Mouse (Mus musculus): ENCODE measurements around the gene Phrf1. TPM values are rescaled to one million over a fixed set of nuclear protein-coding genes. Genes with fewer than 3 reads are reported as not detected.

Phrf1 gene
- total RNA-seq, 2 experiments from 2014 or later, result 76.9 to 78.8 TPM

DNA sequence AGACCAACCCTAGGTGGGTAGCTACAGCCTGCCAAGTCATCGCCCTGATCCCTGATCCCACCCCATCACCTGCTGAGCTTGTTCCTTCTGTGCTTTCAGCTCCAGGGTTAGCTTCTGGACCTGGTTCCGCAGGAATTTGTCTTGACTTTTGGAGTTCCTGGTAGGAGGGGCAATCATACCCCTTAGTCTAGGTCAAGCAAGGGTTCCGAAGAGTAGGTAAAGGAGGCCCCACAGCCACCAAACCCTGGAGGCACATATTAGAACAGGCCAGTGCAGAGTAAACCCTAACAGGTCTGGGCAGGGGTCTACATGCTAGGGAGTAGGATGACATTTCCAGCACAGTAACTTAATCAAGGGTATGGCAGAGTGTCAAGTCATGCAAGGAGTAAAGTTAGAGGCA lies 15.5 kb upstream of the Phrf1 start:
- DNase-seq (ENCODE audit: low spot score in 2 of 2), result no peak

DNA sequence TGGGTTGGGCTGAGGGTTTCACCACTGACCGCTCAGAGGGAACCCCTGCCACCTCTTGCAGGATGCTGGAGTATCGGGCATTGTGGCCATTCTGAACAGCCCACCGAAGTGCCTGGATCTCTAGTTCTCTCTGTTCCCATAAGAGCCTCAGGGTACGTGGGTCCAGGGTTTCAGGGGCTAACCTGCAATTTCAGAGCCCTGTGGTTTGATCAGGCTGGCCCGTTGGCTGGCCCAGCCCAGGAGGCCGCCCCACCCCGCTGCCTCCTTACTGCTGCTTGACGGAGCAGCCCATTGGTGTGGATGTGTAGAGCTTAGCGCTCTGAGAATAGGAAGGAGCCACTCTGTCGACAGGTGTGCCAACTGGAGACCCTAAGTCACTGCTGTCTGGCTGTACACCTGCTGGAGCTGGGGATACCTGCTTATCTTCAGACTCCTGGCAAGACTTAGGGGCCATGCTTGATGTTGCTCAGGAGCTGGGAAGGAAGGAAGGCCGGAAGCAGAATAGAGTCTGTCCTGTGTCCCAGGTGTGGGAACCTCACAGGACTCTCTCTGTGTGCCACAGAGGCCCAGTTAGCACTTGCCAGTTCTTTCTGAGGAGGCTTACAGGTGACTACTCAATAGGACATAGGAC lies 14.9 kb upstream of the Phrf1 start, which contains the start of gene Lmntd2:
Gene Lmntd2, minus strand, starts transcription at position 476 of the 631 bp plus-strand sequence.
- DNase-seq (ENCODE audit: low spot score in 2 of 2), result no peak

DNA sequence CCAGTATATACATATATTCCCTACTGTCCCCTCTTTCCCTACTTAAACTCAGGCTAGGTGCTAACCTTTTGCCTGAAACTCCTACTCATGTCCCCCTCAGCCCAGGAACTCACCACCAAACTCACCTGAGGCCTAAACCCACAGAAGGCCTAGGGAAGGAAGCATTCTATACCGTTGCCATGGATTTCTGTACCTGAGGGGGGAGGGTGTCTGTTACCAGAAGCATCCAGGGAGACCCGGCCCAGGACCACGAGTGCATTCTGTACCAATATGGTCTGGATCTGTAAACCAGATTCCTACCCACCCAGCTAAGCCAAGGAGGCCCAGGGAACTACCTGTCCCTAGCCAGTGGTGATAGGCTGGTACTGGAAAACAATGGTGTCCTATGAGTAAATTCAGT lies 14.3 kb upstream of the Phrf1 start:
- no peak for DNase-seq (ENCODE audit: low spot score in 2 of 2)

DNA sequence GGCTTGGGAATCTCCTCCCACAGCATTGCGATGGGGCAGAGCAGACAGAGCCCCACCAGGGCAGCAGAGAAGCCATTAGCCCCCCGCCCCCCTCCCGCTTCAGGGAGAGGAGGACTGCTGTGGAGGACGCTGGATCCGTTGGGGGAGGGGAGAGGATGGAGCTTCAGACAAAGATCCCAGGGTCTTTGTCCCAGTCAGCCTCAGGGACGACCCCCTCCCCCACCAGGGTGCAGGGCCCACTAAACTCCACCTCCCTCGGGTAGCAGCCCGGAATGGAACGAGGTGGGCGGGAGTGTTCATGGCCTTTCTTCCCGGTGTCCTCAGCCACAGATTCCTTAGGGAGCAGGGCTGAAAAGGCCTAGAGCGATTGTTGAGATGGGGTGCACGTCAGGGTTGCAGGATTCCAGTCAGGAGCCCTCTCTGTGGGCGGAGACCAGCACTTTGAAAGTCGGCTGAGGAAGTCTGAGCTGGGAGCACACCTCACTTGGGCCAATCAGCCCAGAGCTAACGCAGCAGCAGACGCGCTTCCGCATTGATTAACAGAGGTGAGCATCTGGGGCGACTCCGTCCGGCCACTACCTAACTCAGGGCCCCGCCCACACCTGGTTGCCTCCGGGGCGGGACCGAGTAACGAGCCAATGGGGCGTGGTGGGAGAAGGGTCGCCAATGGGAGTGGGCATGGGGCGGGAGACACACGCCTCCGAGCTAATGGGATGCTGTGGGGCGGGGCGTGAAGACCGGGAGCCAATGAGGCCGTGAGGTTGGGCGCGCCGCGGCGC lies 13.3 kb upstream of the Phrf1 start, which contains the start of gene Rassf7:
Gene Rassf7, plus strand, starts transcription at position 760 of the 779 bp plus-strand sequence.
- peak; percentile 68 to 79 for DNase-seq (ENCODE audit: low spot score in 2 of 2)

DNA sequence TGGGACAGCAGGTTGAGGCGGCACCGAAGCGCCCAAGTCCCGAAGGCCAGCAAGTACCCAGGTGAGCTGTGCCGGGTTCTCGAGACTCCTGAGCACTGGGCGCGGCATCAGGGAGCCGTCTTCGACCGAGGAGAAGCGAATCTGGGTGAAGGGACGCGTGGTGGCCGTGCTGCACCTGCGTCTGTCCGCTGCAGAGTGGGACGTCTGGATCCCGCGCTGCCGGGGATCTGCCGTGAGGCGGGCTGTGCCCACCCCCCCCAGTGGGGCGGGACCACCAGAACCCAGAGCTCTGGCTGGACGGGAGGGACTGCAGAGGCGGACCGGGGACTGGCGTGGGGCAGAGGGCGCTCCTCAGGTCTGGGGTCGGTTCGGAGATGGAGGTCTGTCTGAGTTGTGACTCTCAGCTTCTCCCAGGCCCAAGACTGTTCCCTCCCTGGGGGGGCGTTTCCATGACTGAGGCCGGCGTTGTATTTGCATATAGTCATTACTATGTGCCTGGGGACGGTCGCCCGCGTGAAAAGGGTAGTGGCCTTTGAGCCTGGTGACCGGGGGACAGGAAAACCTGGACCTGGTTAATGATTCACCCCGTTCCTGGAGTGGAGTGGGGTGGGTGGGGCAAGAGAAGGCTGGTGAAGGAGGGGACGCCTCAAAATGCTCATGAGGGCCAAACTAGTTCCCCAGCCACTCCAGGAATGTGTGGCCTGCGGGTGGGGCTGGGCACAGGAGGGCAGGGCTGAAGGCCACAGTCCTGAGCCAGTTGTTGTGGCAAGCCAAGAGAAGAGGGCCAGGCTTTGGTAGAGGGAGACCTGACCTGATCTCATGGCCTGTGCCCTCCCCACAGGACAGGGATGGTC lies 12.5 kb upstream of the Phrf1 start:
- no peak for DNase-seq (ENCODE audit: low spot score in 2 of 2)

DNA sequence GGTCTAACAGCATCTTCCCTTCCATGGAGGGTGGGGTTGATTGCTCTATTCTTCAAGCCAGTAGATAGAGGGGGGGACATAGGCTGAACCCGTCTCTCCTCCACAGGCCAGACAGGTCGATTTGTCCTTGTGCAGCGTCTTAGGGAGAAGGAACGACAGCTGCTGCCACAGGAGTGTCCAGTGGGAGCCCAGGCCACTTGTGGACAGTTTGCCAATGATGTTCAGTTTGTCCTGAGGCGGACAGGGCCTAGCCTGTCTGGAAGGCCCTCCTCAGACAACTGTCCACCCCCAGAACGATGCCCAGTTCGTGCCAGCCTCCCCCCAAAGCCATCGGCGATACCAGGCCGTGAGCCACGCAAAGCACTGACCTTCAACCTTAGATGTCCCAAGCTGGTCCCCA lies 11.7 kb upstream of the Phrf1 start:
- DNase-seq (ENCODE audit: low spot score in 2 of 2), result no peak

DNA sequence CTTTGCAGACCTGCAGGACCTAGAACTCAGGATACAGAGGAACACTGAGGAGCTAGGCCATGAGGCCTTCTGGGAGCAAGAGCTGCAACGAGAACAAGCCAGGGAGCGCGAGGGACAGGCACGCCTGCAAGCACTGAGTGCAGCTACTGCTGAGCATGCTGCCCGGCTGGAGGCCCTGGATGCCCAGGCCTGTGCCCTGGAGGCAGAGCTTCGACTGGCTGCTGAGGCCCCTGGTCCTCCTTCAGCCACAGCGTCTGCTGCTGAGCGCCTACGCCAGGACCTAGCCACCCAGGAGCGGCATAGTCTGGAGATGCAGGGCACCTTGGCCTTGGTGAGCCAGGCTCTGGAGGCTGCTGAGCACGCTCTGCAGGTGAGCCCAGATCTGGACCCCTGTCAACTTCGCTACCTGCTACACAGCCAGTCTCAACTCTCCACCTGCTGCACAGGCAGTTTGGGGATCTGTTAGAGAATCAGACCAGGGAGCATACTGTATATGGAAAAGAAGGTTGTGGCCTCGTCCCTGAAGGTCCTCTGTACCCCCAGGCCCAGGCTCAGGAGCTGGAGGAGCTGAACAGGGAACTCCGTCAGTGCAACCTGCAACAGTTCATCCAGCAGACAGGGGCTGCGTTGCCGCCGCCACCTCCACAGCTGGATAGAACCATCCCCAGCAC lies 11.1 kb upstream of the Phrf1 start:
- no peak for DNase-seq (ENCODE audit: low spot score in 2 of 2)

DNA sequence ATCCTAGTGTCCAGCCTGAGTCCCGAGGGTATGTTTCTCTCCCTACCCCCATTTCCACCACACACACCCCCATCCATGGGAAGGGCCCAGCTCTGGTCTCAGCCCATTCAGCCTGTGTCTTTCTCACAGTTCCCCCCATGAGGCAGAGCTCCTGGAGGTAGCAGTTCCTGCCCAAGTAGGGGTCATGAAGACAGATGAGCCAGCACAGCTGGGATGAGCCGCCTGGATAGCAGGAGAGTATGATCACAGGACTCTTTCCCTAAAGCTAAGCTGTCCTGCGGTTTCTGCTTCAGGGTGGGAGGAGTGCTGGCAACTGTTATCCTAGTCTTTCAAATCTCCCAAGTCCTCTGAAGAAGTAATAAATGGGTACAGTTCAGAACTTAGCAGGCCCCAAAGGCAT lies 10.4 kb upstream of the Phrf1 start:
- no peak for DNase-seq (ENCODE audit: low spot score in 2 of 2)

DNA sequence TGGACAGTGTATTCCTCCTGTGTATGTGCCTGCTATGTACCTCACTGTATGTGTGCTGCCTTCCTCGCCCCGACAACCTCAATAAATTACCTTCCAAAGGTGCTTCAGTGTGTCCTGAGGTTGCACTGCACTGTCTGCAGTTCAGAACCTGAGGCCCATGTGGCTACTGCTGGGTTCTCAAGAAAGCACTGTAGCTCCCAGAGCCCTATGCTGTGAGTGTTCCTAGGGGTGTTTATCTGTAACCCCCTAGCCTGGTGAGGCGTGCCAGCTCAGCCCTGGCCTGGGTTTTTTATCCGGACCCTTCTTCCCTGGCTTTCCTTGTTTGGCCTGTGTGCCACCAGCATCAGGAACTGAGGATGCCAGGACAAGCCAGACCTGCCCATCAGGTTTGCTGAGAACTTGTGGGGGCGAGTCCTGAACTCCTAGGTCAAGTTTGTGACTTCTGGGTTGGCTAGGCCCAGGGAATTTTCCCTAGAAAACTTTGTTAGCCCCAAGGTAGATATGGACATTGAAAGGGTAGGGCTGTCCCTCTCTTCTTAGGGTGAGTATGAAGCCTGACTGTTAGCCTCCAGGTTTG lies 9.9 kb upstream of the Phrf1 start:
- no peak for DNase-seq (ENCODE audit: low spot score in 2 of 2)

DNA sequence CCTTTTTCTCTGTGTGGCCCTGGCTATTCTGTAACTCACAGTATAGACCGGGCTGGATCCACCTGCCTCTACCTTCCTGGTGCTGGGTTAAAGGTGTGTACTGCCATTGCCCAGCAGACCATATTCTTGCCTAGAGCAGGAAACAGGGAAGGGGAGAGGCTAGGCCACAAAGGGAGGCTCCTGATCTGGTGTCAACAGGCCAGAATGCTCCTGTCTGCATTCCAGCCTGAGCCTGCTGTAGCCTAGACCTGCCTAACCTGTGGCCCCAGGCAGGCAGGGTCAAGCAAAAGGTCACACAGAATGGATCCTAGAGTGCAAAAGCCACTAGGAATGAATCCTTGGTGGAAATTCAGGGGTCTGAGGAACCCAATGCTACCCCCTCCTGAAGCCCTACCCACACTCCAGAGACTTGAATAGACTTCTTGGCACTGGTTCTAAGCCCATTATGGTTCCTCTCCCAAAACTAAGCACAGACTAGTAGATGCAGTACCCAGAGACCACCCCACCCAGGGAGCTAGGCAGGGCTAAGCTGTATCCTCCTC lies 9.0 kb upstream of the Phrf1 start:
- DNase-seq (ENCODE audit: low spot score in 2 of 2), result no peak

DNA sequence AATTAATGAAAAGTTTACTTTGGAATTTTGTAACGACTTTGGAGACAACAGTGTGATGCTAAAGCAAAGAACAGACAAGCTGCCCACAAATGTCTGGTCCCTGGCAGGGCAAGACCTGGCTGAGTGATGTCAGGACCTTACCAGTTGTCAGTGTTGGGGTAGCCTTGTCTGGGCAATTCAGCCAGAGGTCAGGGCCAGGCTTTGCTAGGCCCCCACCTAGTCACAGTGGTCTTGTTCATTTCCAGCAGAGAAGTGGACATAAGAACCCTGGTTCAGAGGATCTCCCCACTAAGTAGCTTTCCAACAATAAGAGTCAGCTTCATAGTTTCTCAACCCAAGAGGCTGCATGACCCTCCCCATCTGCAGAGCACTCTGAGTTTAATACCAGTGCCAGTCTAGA lies 8.2 kb upstream of the Phrf1 start:
- no peak for DNase-seq (ENCODE audit: low spot score in 2 of 2)

DNA sequence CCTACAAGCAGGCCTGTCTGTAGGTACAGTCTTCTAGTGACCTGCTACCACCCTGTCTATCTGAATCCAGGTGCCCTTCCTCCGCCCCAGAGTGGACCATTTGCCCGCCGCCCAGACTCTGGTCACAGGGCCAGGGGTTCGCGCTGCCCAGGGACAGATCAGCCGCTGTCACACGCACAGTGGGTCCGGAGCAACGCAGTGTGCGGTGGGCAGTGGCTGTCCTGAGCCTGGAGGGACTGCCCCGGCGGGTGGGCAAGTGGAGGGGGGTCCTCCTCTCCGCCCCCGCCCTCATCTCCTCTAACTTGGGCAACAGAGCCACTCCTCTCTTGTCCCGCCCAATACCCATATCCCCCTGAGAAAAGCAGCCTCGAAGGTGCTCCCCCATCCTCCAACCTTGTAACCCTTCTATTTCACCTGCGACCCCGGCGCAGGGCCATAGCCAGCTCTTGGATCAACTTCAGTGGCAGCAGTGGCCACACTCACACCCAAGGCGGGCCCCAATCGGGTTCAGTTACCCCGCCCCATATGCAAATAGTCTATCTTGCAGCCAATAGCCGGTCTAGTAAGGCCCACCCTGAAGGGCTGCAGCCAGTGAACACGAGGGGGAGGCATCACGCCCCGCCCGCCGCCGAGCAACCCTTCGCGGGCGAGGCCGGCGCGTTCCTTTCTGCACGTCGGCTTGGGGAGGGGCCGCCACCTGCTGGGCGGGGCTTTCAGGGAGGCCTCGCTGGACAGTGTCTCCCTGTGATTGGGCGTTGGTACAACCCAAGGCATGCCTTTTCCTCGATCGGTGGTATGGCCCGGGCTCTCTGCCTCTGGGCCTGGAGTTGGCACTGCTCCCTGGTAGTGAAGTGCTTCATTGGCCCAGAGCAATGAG lies 7.1 kb upstream of the Phrf1 start:
- peak; percentile 90 to 94 for DNase-seq (ENCODE audit: low spot score in 2 of 2)

DNA sequence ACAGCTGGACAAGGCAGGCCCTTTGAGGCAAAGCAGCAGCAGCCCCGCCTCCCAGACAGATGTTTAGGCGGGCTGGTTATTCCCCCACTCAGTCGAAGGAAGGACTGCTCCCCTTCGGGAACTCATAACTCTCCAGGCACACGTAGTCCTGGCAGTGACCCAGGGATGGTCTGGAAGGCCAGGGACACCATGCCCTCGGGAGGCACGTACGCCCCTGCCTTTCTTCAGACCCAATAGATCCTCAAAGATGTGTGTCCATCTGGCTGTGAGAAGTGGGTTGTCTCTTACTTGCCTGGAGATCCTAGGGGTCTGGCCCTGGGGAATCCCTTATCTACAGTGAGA lies 6.5 kb upstream of the Phrf1 start:
- DNase-seq (ENCODE audit: low spot score in 2 of 2), result no peak

DNA sequence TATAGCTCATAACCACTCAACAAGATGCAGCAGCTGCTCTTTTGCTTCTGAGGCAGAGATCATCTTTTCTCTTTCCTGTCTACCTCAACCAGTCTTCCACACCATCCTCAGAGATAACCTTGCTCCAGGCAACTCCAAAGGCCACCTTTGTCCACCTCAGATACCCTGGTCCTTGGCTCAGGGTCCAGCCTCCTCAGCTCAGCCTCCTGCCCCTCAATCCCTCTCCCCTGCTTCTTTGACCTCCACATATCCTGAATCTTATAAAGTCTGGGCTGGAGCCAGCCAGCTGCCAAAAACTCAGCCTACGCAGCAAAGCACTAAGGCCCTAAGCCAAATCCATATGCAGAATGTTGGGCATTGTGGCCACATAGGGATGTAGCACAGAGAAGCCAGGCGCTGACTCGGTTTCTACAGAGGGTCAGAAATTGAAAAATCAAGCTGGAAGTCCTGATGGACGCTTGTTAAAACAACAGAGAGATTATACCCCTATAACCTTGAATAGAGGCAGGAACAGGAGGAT lies 5.8 kb upstream of the Phrf1 start:
- DNase-seq (ENCODE audit: low spot score in 2 of 2), result no peak

DNA sequence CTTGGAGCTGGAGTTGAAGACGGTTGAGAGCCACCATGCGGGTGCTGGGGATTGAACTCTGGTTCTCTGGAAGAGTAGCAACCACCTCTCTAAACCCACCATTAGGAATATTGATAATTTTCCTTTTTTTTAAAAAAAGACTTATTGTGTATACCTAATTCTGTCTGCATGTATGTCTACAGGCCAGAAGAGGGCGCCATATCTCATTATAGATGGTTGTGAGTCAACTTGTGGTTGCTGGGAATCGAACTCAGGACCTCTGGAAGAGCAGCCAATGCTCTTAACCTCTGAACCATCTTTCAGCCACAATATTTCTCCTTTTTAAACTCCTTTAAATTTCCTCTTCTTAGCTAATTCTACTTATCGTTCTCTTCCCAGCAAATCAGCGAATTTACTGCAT lies 2.0 kb upstream of the Phrf1 start:
- DNase-seq (ENCODE audit: low spot score in 2 of 2), result no peak

DNA sequence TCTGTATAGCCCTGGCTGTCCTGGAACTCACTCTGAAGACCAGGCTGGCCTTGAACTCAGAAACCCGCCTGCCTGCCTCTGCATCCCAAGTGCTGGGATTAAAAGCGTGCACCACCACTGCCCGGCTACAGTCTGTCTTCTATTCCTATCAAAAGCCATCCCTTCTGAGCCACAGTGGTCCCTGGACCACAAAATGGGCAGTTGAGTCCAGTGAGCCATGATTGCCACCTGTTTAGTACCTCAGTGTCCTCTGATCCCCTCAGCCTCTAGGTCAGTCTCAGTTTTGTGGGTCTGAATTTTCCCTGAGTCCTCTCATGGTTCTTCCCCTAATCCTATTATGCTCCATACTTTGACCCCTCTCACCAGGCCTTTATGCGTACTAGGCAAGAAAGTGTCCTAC lies 788 bp upstream of the Phrf1 start:
- no peak for DNase-seq (ENCODE audit: low spot score in 2 of 2)

DNA sequence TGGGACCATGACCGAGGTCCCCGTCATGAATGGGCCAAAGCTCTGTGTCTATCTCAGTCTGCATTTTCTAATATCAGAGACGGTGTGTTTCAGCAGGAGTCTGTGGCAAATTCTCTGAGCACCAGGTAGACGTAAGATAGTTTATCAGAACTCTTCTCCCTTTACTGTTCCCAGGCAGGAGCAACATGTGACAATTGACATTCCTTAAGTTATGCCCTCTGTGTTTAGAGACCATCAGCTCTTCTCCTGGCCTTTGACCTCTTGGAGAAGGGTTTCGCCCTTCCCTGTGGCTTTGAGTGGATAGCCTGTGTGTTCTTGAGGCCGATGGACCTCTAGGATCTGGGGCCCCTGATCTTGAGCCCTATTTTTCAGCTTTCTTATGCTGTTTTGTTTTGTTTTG lies 1.1 kb downstream of the Phrf1 start:
- DNase-seq (ENCODE audit: low spot score in 2 of 2), result no peak

DNA sequence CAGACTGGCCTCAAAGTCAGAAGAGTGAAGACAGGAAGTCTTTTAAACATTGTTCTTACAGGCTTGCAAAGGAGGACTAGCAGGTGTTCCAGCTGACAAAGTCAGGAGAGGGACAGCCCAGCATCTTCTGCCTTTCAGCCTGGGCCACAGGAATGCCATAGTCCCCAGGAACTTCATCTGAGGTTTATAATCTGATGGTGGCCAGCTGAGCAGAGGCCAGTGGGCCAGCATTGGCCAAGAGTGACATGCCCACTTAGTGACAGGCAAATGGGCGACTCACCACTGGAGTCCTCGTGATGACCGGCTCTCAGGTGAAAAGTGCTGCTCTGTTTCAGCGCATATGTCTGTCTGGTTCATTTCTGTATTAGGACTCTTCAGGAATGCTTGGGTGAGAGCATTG lies 2.0 kb downstream of the Phrf1 start:
- DNase-seq (ENCODE audit: low spot score in 2 of 2), result no peak

DNA sequence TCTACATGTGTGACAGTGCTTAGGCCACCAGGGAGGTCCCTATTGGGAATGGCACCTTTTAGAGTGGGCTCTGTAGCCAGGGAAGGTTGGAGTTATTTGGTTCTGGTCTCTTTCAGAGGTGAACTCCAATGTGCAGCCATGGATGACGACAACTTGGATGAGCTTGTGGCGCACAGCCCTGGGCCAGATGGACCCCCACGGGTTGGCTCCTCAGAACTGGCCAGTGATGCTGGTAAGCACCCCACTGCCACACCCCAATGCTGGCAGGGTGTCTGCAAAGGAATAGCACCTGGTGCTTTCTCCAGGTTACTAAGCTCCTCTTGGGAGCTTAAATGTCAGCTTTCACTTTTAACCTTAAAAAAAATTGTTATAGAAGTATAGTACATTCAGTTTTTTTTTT lies 2.5 kb downstream of the Phrf1 start:
- no peak for DNase-seq (ENCODE audit: low spot score in 2 of 2)

DNA sequence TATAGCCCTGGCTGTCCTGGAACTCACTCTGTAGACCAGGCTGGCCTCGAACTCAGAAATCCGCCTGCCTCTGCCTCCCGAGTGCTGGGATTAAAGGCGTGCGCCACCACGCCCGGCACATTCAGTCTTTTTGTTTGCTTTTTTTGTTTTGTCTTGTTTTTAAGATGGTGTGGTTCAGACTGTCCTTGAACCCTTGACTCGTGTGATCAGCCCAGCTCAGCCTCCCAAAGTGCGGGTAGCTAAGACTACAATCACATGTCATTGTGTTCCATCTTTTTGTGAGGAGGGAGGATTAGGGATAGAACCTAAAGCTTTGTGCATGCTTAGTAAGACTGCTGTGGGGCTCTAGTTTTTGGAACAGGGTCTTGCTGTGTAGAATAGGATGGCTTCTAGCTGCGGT lies 3.0 kb downstream of the Phrf1 start:
- no peak for DNase-seq (ENCODE audit: low spot score in 2 of 2)

All from layer of hippocampus, adult 18-20 months (tissue).